Mouse (Mus musculus) adrenal gland, postnatal 36 days (tissue): ENCODE results near the gene Trim14. TPM values are rescaled to one million over a fixed set of nuclear protein-coding genes. Genes with fewer than 3 reads are reported as not detected.

Experiments used
- DNase-seq, 2 experiments: peaks; one replicate each; pipeline ENCODE4 v3.0.0; 2021; ENCODE audit warnings: mixed read lengths in 1 of 2
- total RNA-seq, 2 experiments: library from RNA; stranded (reverse); gene quantifications; 2 replicates each; pipeline ENCODE4 v1.2.3; 2021

Trim14 gene
- total RNA-seq, 2 experiments from 2014 or later, result 3.6 to 5.2 TPM

- DNase-seq, result no peak
Observed at GRCm38 (mm10) chr4:46562841-46563240, 26.9 kb upstream of the Trim14 start.

- no peak for DNase-seq
Observed at GRCm38 (mm10) chr4:46562037-46562436, 26.1 kb upstream of the Trim14 start.

GRCm38 (mm10) chr4:46560069-46560705 is 24.2 kb upstream of the Trim14 start:
- DNase-seq, result no peak

GRCm38 (mm10) chr4:46558672-46559667 is 23.0 kb upstream of the Trim14 start:
- no peak for DNase-seq

GRCm38 (mm10) chr4:46556933-46557332 is 21.0 kb upstream of the Trim14 start:
- no peak for DNase-seq

GRCm38 (mm10) chr4:46555762-46556161 is 19.8 kb upstream of the Trim14 start:
- no peak for DNase-seq

- peak in 1 of 2 experiments; percentile 20 for DNase-seq
Observed at GRCm38 (mm10) chr4:46554295-46555069, 18.5 kb upstream of the Trim14 start.

- peak; percentile 51 to 75 for DNase-seq
Observed at GRCm38 (mm10) chr4:46553864-46554263, 17.9 kb upstream of the Trim14 start.

- peak in 1 of 2 experiments; percentile 12 for DNase-seq
Observed at GRCm38 (mm10) chr4:46550406-46550805, 14.5 kb upstream of the Trim14 start.

GRCm38 (mm10) chr4:46549979-46550378 is 14.0 kb upstream of the Trim14 start:
- no peak for DNase-seq

- DNase-seq, result no peak
Observed at GRCm38 (mm10) chr4:46546709-46547108, 10.8 kb upstream of the Trim14 start.

GRCm38 (mm10) chr4:46545498-46545897 is 9.6 kb upstream of the Trim14 start:
- no peak for DNase-seq

- peak; percentile 32 to 41 for DNase-seq
Observed at GRCm38 (mm10) chr4:46544313-46544712, 8.4 kb upstream of the Trim14 start.

- DNase-seq, result no peak
Observed at GRCm38 (mm10) chr4:46543366-46544050, 7.6 kb upstream of the Trim14 start.

GRCm38 (mm10) chr4:46541707-46542106 is 5.8 kb upstream of the Trim14 start:
- no peak for DNase-seq

GRCm38 (mm10) chr4:46539167-46539566 is 3.2 kb upstream of the Trim14 start:
- no peak for DNase-seq

GRCm38 (mm10) chr4:46535094-46535830 is 679 bp downstream of the Trim14 start:
- peak in 1 of 2 experiments; percentile 29 for DNase-seq

GRCm38 (mm10) chr4:46533934-46534720 is 1.8 kb downstream of the Trim14 start:
- DNase-seq, result peak; percentile 3 to 45

GRCm38 (mm10) chr4:46532926-46533325 is 3.0 kb downstream of the Trim14 start:
- no peak for DNase-seq

GRCm38 (mm10) chr4:46532511-46532910 is 3.4 kb downstream of the Trim14 start:
- DNase-seq, result no peak
